Mouse (Mus musculus) stomach, embryonic 16.5 days (tissue): ENCODE measurements at regions not wholly inside any gene's neighbourhood (a gene's known extent, or its start where the extent isn't known, plus 50 kb on each side); places are given as distances from the start of the nearest gene placed in this dataset.

Source experiments
- ATAC-seq: fragments of 200-750 bp; cut with Nextera tagmentation; 2 replicates; pipeline ENCODE4 v1.8.0; 2017; ENCODE audit warnings: moderate number of reproducible peaks, moderate TSS enrichment; ENCODE audit not compliant: insufficient read depth, low FRiP score
- H3K27ac ChIP-seq: fragments of 300-500 bp; sonication (generic); 2 replicates; pipeline ENCODE4 v1.5.1; 2014; ENCODE audit warnings: low read length
- H3K27me3 ChIP-seq: fragments of 300-500 bp; sonication (generic); 2 replicates; pipeline ENCODE4 v1.6.1; 2014; ENCODE audit warnings: low read length, control low read depth, mixed read lengths; ENCODE audit not compliant: control insufficient read depth, insufficient read depth
- H3K36me3 ChIP-seq: fragments of 300-500 bp; sonication (generic); 2 replicates; pipeline ENCODE4 v1.6.1; 2014; ENCODE audit warnings: low read length; ENCODE audit not compliant: control insufficient read depth, insufficient read depth
- H3K4me1 ChIP-seq: fragments of 300-500 bp; sonication (generic); 2 replicates; pipeline ENCODE4 v1.6.1; 2014; ENCODE audit warnings: low read length, control low read depth, mixed read lengths; ENCODE audit not compliant: control insufficient read depth, insufficient read depth
- H3K4me2 ChIP-seq: fragments of 300-500 bp; sonication (generic); 2 replicates; pipeline ENCODE4 v1.6.1; 2014; ENCODE audit warnings: low read depth, low read length, mixed read lengths
- H3K4me3 ChIP-seq: fragments of 300-500 bp; sonication (generic); replicated peaks from 2 replicates; pipeline ENCODE4 v1.5.1; 2014; ENCODE audit warnings: mild to moderate bottlenecking, low read length
- H3K9ac ChIP-seq: fragments of 300-500 bp; sonication (generic); 2 replicates; pipeline ENCODE4 v1.6.1; 2014; ENCODE audit warnings: low read length
- H3K9me3 ChIP-seq: fragments of 300-500 bp; sonication (generic); replicated peaks from 2 replicates; pipeline ENCODE4 v1.6.1; 2016; ENCODE audit warnings: low read length, control low read depth; ENCODE audit not compliant: control insufficient read depth
- WGBS: fragments of 180-500 bp; shearing (Covaris S2); extraction: QIAGEN DNeasy Blood & Tissue Kit; methylation state at CpG from one replicate; pipeline ENCODE4 v1.1.7; 2014; 5-methylcytosine and 5-hydroxymethylcytosine counted together

- Histone ChIP-seq H3K4me1 (0 out of 2 replicates have a peak, but pooled peaks cover 4% of the 10 kb centered on the region), H3K4me2 (no peak overlapping the region), H3K9me3 (no peaks in the 10 kb centered on the region), H3K36me3 (no peaks in the 10 kb centered on the region), H3K4me3 (no peak overlapping the region), H3K27me3 (no peaks in the 10 kb centered on the region), H3K27ac (no peak overlapping the region), H3K9ac (no peak overlapping the region)
- no peak for ATAC-seq
- 45% methylated on average over 8 of the region's 8 CpGs for WGBS
Measured at GRCm38 (mm10) chr10:100199090-100199690, 136.3 kb upstream of the Gm4301 start.

GRCm38 (mm10) chr10:100200431-100200830 lies 135.0 kb upstream of the Gm4301 start:
- Histone ChIP-seq H3K9me3 (no peaks in the 10 kb centered on the region), H3K27ac (no peak overlapping the region), H3K4me3 (no peak overlapping the region), H3K36me3 (no peaks in the 10 kb centered on the region), H3K4me2 (peak overlapping the region; percentile 22), H3K27me3 (no peaks in the 10 kb centered on the region), H3K4me1 (0 out of 2 replicates have a peak, but pooled peaks cover 4% of the 10 kb centered on the region), H3K9ac (no peak overlapping the region)
- 23% methylated on average over 8 of the region's 8 CpGs for WGBS
- no peak for ATAC-seq

- ATAC-seq, result no peak
- Histone ChIP-seq H3K27me3 (no peaks in the 10 kb centered on the region), H3K9me3 (no peaks in the 10 kb centered on the region), H3K4me1 (no peaks in the 10 kb centered on the region), H3K36me3 (no peaks in the 10 kb centered on the region), H3K4me2 (no peak overlapping the region), H3K4me3 (no peak overlapping the region), H3K27ac (no peak overlapping the region), H3K9ac (no peak overlapping the region)
- 84% methylated on average over 10 of the region's 10 CpGs for WGBS
Measured at GRCm38 (mm10) chr10:100206617-100207530, 128.6 kb upstream of the Gm4301 start.

GRCm38 (mm10) chr10:100210684-100211083 lies 124.8 kb upstream of the Gm4301 start:
- H3K36me3 ChIP-seq, result no peaks in the 10 kb centered on the region
- no peaks in the 10 kb centered on the region for H3K9me3 ChIP-seq
- no peak overlapping the region for H3K4me3 ChIP-seq
- H3K27ac ChIP-seq, result no peak overlapping the region
- H3K4me1 ChIP-seq, result no peaks in the 10 kb centered on the region
- no peak overlapping the region for H3K4me2 ChIP-seq
- no peak for ATAC-seq
- H3K27me3 ChIP-seq, result no peaks in the 10 kb centered on the region
- H3K9ac ChIP-seq, result no peak overlapping the region
- WGBS, result 53% methylated on average over 7 of the region's 7 CpGs

- Histone ChIP-seq H3K27me3 (no peaks in the 10 kb centered on the region), H3K9ac (no peak overlapping the region), H3K9me3 (no peaks in the 10 kb centered on the region), H3K4me3 (no peak overlapping the region), H3K4me2 (no peak overlapping the region), H3K36me3 (no peaks in the 10 kb centered on the region), H3K4me1 (no peaks in the 10 kb centered on the region), H3K27ac (no peak overlapping the region)
- ATAC-seq, result no peak
- 73% methylated on average over 3 of the region's 3 CpGs for WGBS
Measured at GRCm38 (mm10) chr10:100224459-100225097, 110.9 kb upstream of the Gm4301 start.

GRCm38 (mm10) chr10:100259235-100259900 lies 76.1 kb upstream of the Gm4301 start:
- WGBS, result 54% methylated on average over 4 of the region's 4 CpGs
- H3K27ac ChIP-seq, result no peak overlapping the region
- no peaks in the 10 kb centered on the region for H3K9me3 ChIP-seq
- H3K4me1 ChIP-seq, result no peaks in the 10 kb centered on the region
- peak; percentile 29; the same call in 1 of the 2 replicates for ATAC-seq
- no peak overlapping the region for H3K4me2 ChIP-seq
- H3K4me3 ChIP-seq, result no peak overlapping the region
- no peak overlapping the region for H3K9ac ChIP-seq
- H3K27me3 ChIP-seq, result no peaks in the 10 kb centered on the region
- H3K36me3 ChIP-seq, result no peaks in the 10 kb centered on the region

- Histone ChIP-seq H3K36me3 (no peaks in the 10 kb centered on the region), H3K4me2 (no peak overlapping the region), H3K9ac (no peak overlapping the region), H3K27ac (no peak overlapping the region), H3K27me3 (no peaks in the 10 kb centered on the region), H3K4me1 (no peaks in the 10 kb centered on the region), H3K4me3 (no peak overlapping the region), H3K9me3 (no peaks in the 10 kb centered on the region)
- ATAC-seq, result no peak
- WGBS, result 46% methylated on average over 2 of the region's 2 CpGs
Measured at GRCm38 (mm10) chr10:100263447-100263846, 72.0 kb upstream of the Gm4301 start.

GRCm38 (mm10) chr10:100264066-100264465 lies 71.4 kb upstream of the Gm4301 start:
- Histone ChIP-seq H3K4me3 (no peak overlapping the region), H3K27me3 (no peaks in the 10 kb centered on the region), H3K4me2 (no peak overlapping the region), H3K4me1 (no peaks in the 10 kb centered on the region), H3K27ac (no peak overlapping the region), H3K9ac (no peak overlapping the region), H3K36me3 (no peaks in the 10 kb centered on the region), H3K9me3 (no peaks in the 10 kb centered on the region)
- no peak for ATAC-seq
- 19% methylated on average over 2 of the region's 2 CpGs for WGBS
